Mouse (Mus musculus): ENCODE measurements around the gene Fcrl5. TPM values are rescaled to one million over a fixed set of nuclear protein-coding genes. Genes with fewer than 3 reads are reported as not detected.
"Not testable (repeated sequence)": the region's sequence is repeated elsewhere in the genome, so short reads cannot be mapped to it uniquely, and the experiment has no call there.

Gene Fcrl5
- polyA plus RNA-seq, 1 experiment from 2014 or later, result not detected

- Histone ChIP-seq H3K4me3 (no peak overlapping the region), H3K4me1 (no peaks in the 10 kb centered on the region), H3K27ac (no peak overlapping the region), H3K27me3 (ENCODE audit: low read depth, poor library complexity, severe bottlenecking) (no peaks in the 10 kb centered on the region), H3K36me3 (no peaks in the 10 kb centered on the region), H3K9me3 (replicated peaks) (no peaks in the 10 kb centered on the region; the same call in 1 of the 2 replicates)
- WGBS, result 94% methylated on average over 3 of the region's 3 CpGs
- DNase-seq (ENCODE audit: low spot score), result no peak
Observed at GRCm38 (mm10) chr3:87465454-87465853, 29.9 kb downstream of the Fcrl5 start.

GRCm38 (mm10) chr3:87467011-87467410, 31.4 kb downstream of the Fcrl5 start:
- no peak for DNase-seq (ENCODE audit: low spot score)
- Histone ChIP-seq H3K4me3 (no peak overlapping the region), H3K27ac (no peak overlapping the region), H3K36me3 (no peaks in the 10 kb centered on the region), H3K4me1 (no peaks in the 10 kb centered on the region), H3K27me3 (ENCODE audit: low read depth, poor library complexity, severe bottlenecking) (no peaks in the 10 kb centered on the region), H3K9me3 (replicated peaks) (no peaks in the 10 kb centered on the region; the same call in 1 of the 2 replicates)
- WGBS, result 88% methylated on average over 6 of the region's 6 CpGs

GRCm38 (mm10) chr3:87467416-87467815, 31.8 kb downstream of the Fcrl5 start:
- Histone ChIP-seq H3K4me3 (no peak overlapping the region), H3K27ac (no peak overlapping the region), H3K27me3 (ENCODE audit: low read depth, poor library complexity, severe bottlenecking) (no peaks in the 10 kb centered on the region), H3K36me3 (no peaks in the 10 kb centered on the region), H3K4me1 (no peaks in the 10 kb centered on the region), H3K9me3 (replicated peaks) (no peaks in the 10 kb centered on the region; the same call in 1 of the 2 replicates)
- WGBS, result 89% methylated on average over 9 of the region's 9 CpGs
- DNase-seq (ENCODE audit: low spot score), result no peak

- H3K4me1 ChIP-seq; DNase-seq (ENCODE audit: low spot score); H3K9me3 ChIP-seq (replicated peaks); H3K36me3 ChIP-seq; H3K4me3 ChIP-seq; H3K27me3 ChIP-seq (ENCODE audit: low read depth, poor library complexity, severe bottlenecking); H3K27ac ChIP-seq: not testable (repeated sequence)
- 88% methylated on average over 3 of the region's 3 CpGs for WGBS
Observed at GRCm38 (mm10) chr3:87477948-87478347, 42.4 kb downstream of the Fcrl5 start.

GRCm38 (mm10) chr3:87478596-87478995, 43.0 kb downstream of the Fcrl5 start:
- 90% methylated on average over 6 of the region's 6 CpGs for WGBS
- not testable (repeated sequence) for H3K4me3 ChIP-seq; H3K4me1 ChIP-seq; H3K27me3 ChIP-seq (ENCODE audit: low read depth, poor library complexity, severe bottlenecking); H3K36me3 ChIP-seq; DNase-seq (ENCODE audit: low spot score); H3K9me3 ChIP-seq (replicated peaks); H3K27ac ChIP-seq

- not testable (repeated sequence) for H3K9me3 ChIP-seq (replicated peaks); H3K27me3 ChIP-seq (ENCODE audit: low read depth, poor library complexity, severe bottlenecking); H3K36me3 ChIP-seq; H3K27ac ChIP-seq; DNase-seq (ENCODE audit: low spot score); H3K4me3 ChIP-seq; H3K4me1 ChIP-seq
Observed at GRCm38 (mm10) chr3:87479230-87479629, 43.7 kb downstream of the Fcrl5 start.

GRCm38 (mm10) chr3:87487392-87487791, 51.8 kb downstream of the Fcrl5 start:
- no peaks in the 10 kb centered on the region for H3K4me1 ChIP-seq
- H3K9me3 ChIP-seq (replicated peaks), result no peaks in the 10 kb centered on the region
- H3K27ac ChIP-seq, result no peak overlapping the region
- no peaks in the 10 kb centered on the region for H3K36me3 ChIP-seq
- no peak overlapping the region for H3K4me3 ChIP-seq
- DNase-seq (ENCODE audit: low spot score), result no peak
- H3K27me3 ChIP-seq (ENCODE audit: low read depth, poor library complexity, severe bottlenecking), result no peaks in the 10 kb centered on the region
- 88% methylated on average over 4 of the region's 4 CpGs for WGBS

- WGBS, result 82% methylated on average over 2 of the region's 2 CpGs
- H3K9me3 ChIP-seq (replicated peaks), result no peaks in the 10 kb centered on the region
- H3K4me3 ChIP-seq, result no peak overlapping the region
- DNase-seq (ENCODE audit: low spot score), result no peak
- H3K36me3 ChIP-seq, result no peaks in the 10 kb centered on the region
- H3K27ac ChIP-seq, result no peak overlapping the region
- H3K27me3 ChIP-seq (ENCODE audit: low read depth, poor library complexity, severe bottlenecking), result no peaks in the 10 kb centered on the region
- no peaks in the 10 kb centered on the region for H3K4me1 ChIP-seq
Observed at GRCm38 (mm10) chr3:87487911-87488310, 52.3 kb downstream of the Fcrl5 start.

- DNase-seq (ENCODE audit: low spot score), result no peak
- Histone ChIP-seq H3K4me3 (no peak overlapping the region), H3K4me1 (peaks cover 4% of the 10 kb centered on the region), H3K36me3 (no peaks in the 10 kb centered on the region), H3K27ac (no peak overlapping the region), H3K27me3 (ENCODE audit: low read depth, poor library complexity, severe bottlenecking) (0 out of 2 replicates have a peak, but pooled peaks cover 6% of the 10 kb centered on the region), H3K9me3 (replicated peaks) (no peaks in the 10 kb centered on the region)
- WGBS, result 87% methylated on average over 9 of the region's 9 CpGs
Observed at GRCm38 (mm10) chr3:87498266-87498665, 62.7 kb downstream of the Fcrl5 start.

GRCm38 (mm10) chr3:87499072-87499471, 63.5 kb downstream of the Fcrl5 start:
- H3K4me1 ChIP-seq, result peaks cover 2% of the 10 kb centered on the region
- no peaks in the 10 kb centered on the region for H3K36me3 ChIP-seq
- 0 out of 2 replicates have a peak, but pooled peaks cover 6% of the 10 kb centered on the region for H3K27me3 ChIP-seq (ENCODE audit: low read depth, poor library complexity, severe bottlenecking)
- no peak overlapping the region for H3K4me3 ChIP-seq
- no peak overlapping the region for H3K27ac ChIP-seq
- DNase-seq (ENCODE audit: low spot score), result peak; percentile 78
- 12% methylated on average over 3 of the region's 3 CpGs for WGBS
- H3K9me3 ChIP-seq (replicated peaks), result no peaks in the 10 kb centered on the region

- Histone ChIP-seq H3K36me3 (no peaks in the 10 kb centered on the region), H3K4me3 (no peak overlapping the region), H3K9me3 (replicated peaks) (no peaks in the 10 kb centered on the region), H3K4me1 (no peaks in the 10 kb centered on the region), H3K27me3 (ENCODE audit: low read depth, poor library complexity, severe bottlenecking) (0 out of 2 replicates have a peak, but pooled peaks cover 6% of the 10 kb centered on the region), H3K27ac (no peak overlapping the region)
- no peak for DNase-seq (ENCODE audit: low spot score)
- 82% methylated on average over 24 of the region's 24 CpGs for WGBS
Observed at GRCm38 (mm10) chr3:87500088-87501055, 64.8 kb downstream of the Fcrl5 start.

- H3K27me3 ChIP-seq (ENCODE audit: low read depth, poor library complexity, severe bottlenecking), result 0 out of 2 replicates have a peak, but pooled peaks cover 6% of the 10 kb centered on the region
- no peak for DNase-seq (ENCODE audit: low spot score)
- H3K4me3 ChIP-seq, result no peak overlapping the region
- no peaks in the 10 kb centered on the region for H3K36me3 ChIP-seq
- H3K9me3 ChIP-seq (replicated peaks), result no peaks in the 10 kb centered on the region
- H3K4me1 ChIP-seq, result no peaks in the 10 kb centered on the region
- 63% methylated on average over 8 of the region's 8 CpGs for WGBS
- no peak overlapping the region for H3K27ac ChIP-seq
Observed at GRCm38 (mm10) chr3:87501151-87501550, 65.6 kb downstream of the Fcrl5 start.

GRCm38 (mm10) chr3:87502771-87503170, 67.2 kb downstream of the Fcrl5 start:
- no peak overlapping the region for H3K27ac ChIP-seq
- no peaks in the 10 kb centered on the region for H3K36me3 ChIP-seq
- WGBS, result 90% methylated on average over 6 of the region's 6 CpGs

More at GRCm38 (mm10) chr3:87502771-87503170, 67.2 kb downstream of the Fcrl5 start:
- no peaks in the 10 kb centered on the region for H3K9me3 ChIP-seq (replicated peaks)
- 0 out of 2 replicates have a peak, but pooled peaks cover 6% of the 10 kb centered on the region for H3K27me3 ChIP-seq (ENCODE audit: low read depth, poor library complexity, severe bottlenecking)
- no peak overlapping the region for H3K4me3 ChIP-seq
- DNase-seq (ENCODE audit: low spot score), result peak; percentile 14
- H3K4me1 ChIP-seq, result no peaks in the 10 kb centered on the region
